Mouse (Mus musculus) gonadal fat pad, adult 2 months (tissue): ENCODE results near the gene Zfp65. TPM values are rescaled to one million over a fixed set of nuclear protein-coding genes. Genes with fewer than 3 reads are reported as not detected.

Experiments
- polyA plus RNA-seq: library from polyadenylated mRNA; depleted of rRNA; stranded (reverse); fragments of >200 nt; gene quantifications from 2 replicates; pipeline ENCODE4 v1.2.3, GENCODE M21; 2012; rRNA removed

Zfp65 gene
- polyA plus RNA-seq, 1 experiment, result 1.6 TPM

Other genes with a start within 250 kb of the Zfp65 start
- gene Zfp874b, start 244.9 kb downstream of the Zfp65 start, polyA plus RNA-seq, result 2.7 and 3.2 TPM in 2 replicates
- 1.2 and 1.4 TPM in 2 replicates for gene Zfp58, start 228.6 kb downstream of the Zfp65 start, polyA plus RNA-seq
- gene Gm26965, start 203.0 kb downstream of the Zfp65 start, polyA plus RNA-seq, result not detected in 2 replicates
- gene Zfp87, start 203.0 kb downstream of the Zfp65 start, polyA plus RNA-seq, result 34.9 and 41.6 TPM in 2 replicates
- 2.6 and 3.1 TPM in 2 replicates for gene Zfp748, start 175.3 kb downstream of the Zfp65 start, polyA plus RNA-seq
- gene Zfp729b, start 119.5 kb downstream of the Zfp65 start, polyA plus RNA-seq, result 0.80 and 0.92 TPM in 2 replicates
- gene Gm49345, start 91.4 kb downstream of the Zfp65 start, polyA plus RNA-seq, result 0.44 and 0.92 TPM in 2 replicates
- gene Zfp729a, start 91.4 kb downstream of the Zfp65 start, polyA plus RNA-seq, result 0.81 and 1.0 TPM in 2 replicates
- 5.5 and 6.1 TPM in 2 replicates for gene Zfp738, start 42.1 kb downstream of the Zfp65 start, polyA plus RNA-seq
- gene Zfp85, start 26.1 kb upstream of the Zfp65 start, polyA plus RNA-seq, result 0.69 and 0.96 TPM in 2 replicates
- 0.45 and 1.0 TPM in 2 replicates for gene Zfp493, start 50.5 kb upstream of the Zfp65 start, polyA plus RNA-seq
- 0.57 and 0.89 TPM in 2 replicates for gene Zfp273, start 84.6 kb upstream of the Zfp65 start, polyA plus RNA-seq
- gene Gm10037, start 101.9 kb upstream of the Zfp65 start, polyA plus RNA-seq, result 1.3 and 1.9 TPM in 2 replicates
- gene BC048507, start 134.2 kb upstream of the Zfp65 start, polyA plus RNA-seq, result not detected in 2 replicates